Mouse (Mus musculus): ENCODE measurements around the gene Ppp1r12a.
A peak's percentile ranks its signal among the peaks of the same experiment; 100 is the strongest.

Ppp1r12a gene

GRCm38 (mm10) chr10:108161261-108162256, at the start of gene Ppp1r12a:
TSS of gene Ppp1r12a (plus strand) at chr10:108162193.
- peak; percentile 81 for DNase-seq (ENCODE audit: low read depth)

- DNase-seq (ENCODE audit: low read depth): no peak
These were observed 48.4 kb upstream of the Ppp1r12a start for GRCm38 (mm10) chr10:108113361-108114237.

- DNase-seq (ENCODE audit: low read depth): no peak
These were observed 43.5 kb upstream of the Ppp1r12a start for GRCm38 (mm10) chr10:108118200-108119163.

GRCm38 (mm10) chr10:108119416-108119815, 42.6 kb upstream of the Ppp1r12a start:
- DNase-seq (ENCODE audit: low read depth): no peak

- no peak for DNase-seq (ENCODE audit: low read depth)
These were observed 36.9 kb upstream of the Ppp1r12a start for GRCm38 (mm10) chr10:108124934-108125599.

GRCm38 (mm10) chr10:108129167-108129566, 32.8 kb upstream of the Ppp1r12a start:
- no peak for DNase-seq (ENCODE audit: low read depth)

GRCm38 (mm10) chr10:108131858-108132257, 30.1 kb upstream of the Ppp1r12a start:
- DNase-seq (ENCODE audit: low read depth): no peak

- DNase-seq (ENCODE audit: low read depth): no peak
These were observed 28.7 kb upstream of the Ppp1r12a start for GRCm38 (mm10) chr10:108133253-108133652.

- DNase-seq (ENCODE audit: low read depth): no peak
These were observed 28.2 kb upstream of the Ppp1r12a start for GRCm38 (mm10) chr10:108133745-108134144.

GRCm38 (mm10) chr10:108138347-108138746, 23.6 kb upstream of the Ppp1r12a start:
- no peak for DNase-seq (ENCODE audit: low read depth)

GRCm38 (mm10) chr10:108139788-108140187, 22.2 kb upstream of the Ppp1r12a start:
- DNase-seq (ENCODE audit: low read depth): no peak

GRCm38 (mm10) chr10:108140742-108141141, 21.3 kb upstream of the Ppp1r12a start:
- DNase-seq (ENCODE audit: low read depth): no peak

GRCm38 (mm10) chr10:108143991-108144525, 17.9 kb upstream of the Ppp1r12a start:
- no peak for DNase-seq (ENCODE audit: low read depth)

GRCm38 (mm10) chr10:108145701-108146100, 16.3 kb upstream of the Ppp1r12a start:
- DNase-seq (ENCODE audit: low read depth): no peak

- no peak for DNase-seq (ENCODE audit: low read depth)
These were observed 15.0 kb upstream of the Ppp1r12a start for GRCm38 (mm10) chr10:108147031-108147430.

- DNase-seq (ENCODE audit: low read depth): no peak
These were observed 8.7 kb upstream of the Ppp1r12a start for GRCm38 (mm10) chr10:108153301-108153700.

GRCm38 (mm10) chr10:108155042-108155686, 6.8 kb upstream of the Ppp1r12a start:
- no peak for DNase-seq (ENCODE audit: low read depth)

- DNase-seq (ENCODE audit: low read depth): no peak
These were observed 6.3 kb upstream of the Ppp1r12a start for GRCm38 (mm10) chr10:108155687-108156067.

- no peak for DNase-seq (ENCODE audit: low read depth)
These were observed 5.9 kb upstream of the Ppp1r12a start for GRCm38 (mm10) chr10:108156128-108156527.

- DNase-seq (ENCODE audit: low read depth): no peak
These were observed 3.0 kb upstream of the Ppp1r12a start for GRCm38 (mm10) chr10:108159002-108159401.

Measured in c-Kit-positive CD71-negative TER-119-negative erythroid progenitor cells, embryonic 14.5 days (primary cell).